Mouse (Mus musculus) stomach, embryonic 16.5 days (tissue): ENCODE data around the gene Serpinb1a. TPM values are rescaled to one million over a fixed set of nuclear protein-coding genes. Genes with fewer than 3 reads are reported as not detected.
A peak's percentile ranks its signal among the peaks of the same experiment; 100 is the strongest.
"Not testable (repeated sequence)": the region's sequence is repeated elsewhere in the genome, so short reads cannot be mapped to it uniquely, and the experiment has no call there.

Experiments
- ATAC-seq: fragments of 200-750 bp; cut with Nextera tagmentation; 2 replicates; pipeline ENCODE4 v1.8.0; 2017; ENCODE audit warnings: moderate number of reproducible peaks, moderate TSS enrichment; ENCODE audit not compliant: insufficient read depth, low FRiP score
- H3K27ac ChIP-seq: fragments of 300-500 bp; sonication (generic); 2 replicates; pipeline ENCODE4 v1.5.1; 2014; ENCODE audit warnings: low read length
- H3K27me3 ChIP-seq: fragments of 300-500 bp; sonication (generic); 2 replicates; pipeline ENCODE4 v1.6.1; 2014; ENCODE audit warnings: low read length, control low read depth, mixed read lengths; ENCODE audit not compliant: control insufficient read depth, insufficient read depth
- H3K36me3 ChIP-seq: fragments of 300-500 bp; sonication (generic); 2 replicates; pipeline ENCODE4 v1.6.1; 2014; ENCODE audit warnings: low read length; ENCODE audit not compliant: control insufficient read depth, insufficient read depth
- H3K4me1 ChIP-seq: fragments of 300-500 bp; sonication (generic); 2 replicates; pipeline ENCODE4 v1.6.1; 2014; ENCODE audit warnings: low read length, control low read depth, mixed read lengths; ENCODE audit not compliant: control insufficient read depth, insufficient read depth
- H3K4me2 ChIP-seq: fragments of 300-500 bp; sonication (generic); 2 replicates; pipeline ENCODE4 v1.6.1; 2014; ENCODE audit warnings: low read depth, low read length, mixed read lengths
- H3K4me3 ChIP-seq: fragments of 300-500 bp; sonication (generic); replicated peaks from 2 replicates; pipeline ENCODE4 v1.5.1; 2014; ENCODE audit warnings: mild to moderate bottlenecking, low read length
- H3K9ac ChIP-seq: fragments of 300-500 bp; sonication (generic); 2 replicates; pipeline ENCODE4 v1.6.1; 2014; ENCODE audit warnings: low read length
- H3K9me3 ChIP-seq: fragments of 300-500 bp; sonication (generic); replicated peaks from 2 replicates; pipeline ENCODE4 v1.6.1; 2016; ENCODE audit warnings: low read length, control low read depth; ENCODE audit not compliant: control insufficient read depth
- WGBS: fragments of 180-500 bp; shearing (Covaris S2); extraction: QIAGEN DNeasy Blood & Tissue Kit; methylation state at CpG from one replicate; pipeline ENCODE4 v1.1.7; 2014; 5-methylcytosine and 5-hydroxymethylcytosine counted together
- polyA plus RNA-seq: library from polyadenylated mRNA; unstranded; fragments of >200 nt; fragmentation: Nextera tagmentation; extraction: Ambion mirVana; gene quantifications from 2 replicates; pipeline ENCODE4 v1.2.1, GENCODE M21; 2015

Serpinb1a gene
- polyA plus RNA-seq, 1 experiment from 2014 or later = 101 TPM

DNA sequence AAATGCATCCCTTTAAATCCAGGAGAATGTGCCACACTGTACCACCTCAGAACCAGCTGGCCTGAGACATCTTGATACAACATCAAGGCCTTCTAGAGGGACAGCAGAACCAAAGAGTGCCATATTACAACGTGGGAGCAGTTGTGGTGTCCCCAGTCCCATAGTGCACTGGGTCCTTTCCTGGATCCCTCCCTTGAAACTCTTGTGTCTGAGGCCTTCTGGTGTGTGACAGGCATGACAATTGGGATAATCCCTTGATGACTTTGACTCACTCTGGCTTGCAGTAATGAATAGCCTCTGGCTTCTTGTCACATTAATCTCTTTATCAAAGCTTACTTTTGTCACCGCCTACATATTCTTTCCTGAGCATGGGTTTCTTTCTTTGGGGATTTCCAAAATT, 16.0 kb upstream of the Serpinb1a start:
- Histone ChIP-seq H3K27me3 (no peaks in the 10 kb centered on the region), H3K4me2 (no peak overlapping the region), H3K4me3 (no peak overlapping the region), H3K9ac (no peak overlapping the region), H3K27ac (no peak overlapping the region), H3K9me3 (no peaks in the 10 kb centered on the region), H3K36me3 (no peaks in the 10 kb centered on the region), H3K4me1 (peaks cover 3% of the 10 kb centered on the region; the same call in 1 of the 2 replicates)
- ATAC-seq = no peak
- 54% methylated on average over 2 of the region's 2 CpGs for WGBS

DNA sequence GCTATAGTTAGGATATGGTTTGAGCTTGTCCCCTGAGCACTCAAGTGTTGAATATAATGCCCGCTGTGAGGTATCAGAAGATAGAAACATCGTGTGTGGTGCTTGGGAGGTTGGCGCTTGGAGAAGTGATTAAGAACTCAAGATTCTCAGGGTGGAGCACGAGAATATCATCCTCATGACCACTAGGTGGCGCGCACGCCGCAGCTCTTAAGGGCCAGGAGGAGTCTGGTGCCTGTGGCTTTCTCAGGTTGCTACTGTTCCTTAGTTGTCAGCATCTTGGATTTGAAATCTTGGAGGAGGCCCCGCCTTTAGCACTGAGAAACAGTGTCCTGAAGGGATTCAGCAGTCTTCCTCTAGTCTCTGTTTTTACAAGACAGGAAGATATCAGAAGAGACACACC, 15.5 kb upstream of the Serpinb1a start:
- no peak overlapping the region for H3K27ac ChIP-seq
- no peak overlapping the region for H3K4me2 ChIP-seq
- H3K36me3 ChIP-seq = no peaks in the 10 kb centered on the region
- H3K27me3 ChIP-seq = no peaks in the 10 kb centered on the region
- 4% methylated on average over 9 of the region's 9 CpGs for WGBS
- no peaks in the 10 kb centered on the region for H3K9me3 ChIP-seq
- H3K4me3 ChIP-seq = no peak overlapping the region
- H3K9ac ChIP-seq = no peak overlapping the region
- 0 out of 2 replicates have a peak, but pooled peaks have one; percentile 40 for ATAC-seq
- H3K4me1 ChIP-seq = peaks cover 3% of the 10 kb centered on the region; the same call in 1 of the 2 replicates

DNA sequence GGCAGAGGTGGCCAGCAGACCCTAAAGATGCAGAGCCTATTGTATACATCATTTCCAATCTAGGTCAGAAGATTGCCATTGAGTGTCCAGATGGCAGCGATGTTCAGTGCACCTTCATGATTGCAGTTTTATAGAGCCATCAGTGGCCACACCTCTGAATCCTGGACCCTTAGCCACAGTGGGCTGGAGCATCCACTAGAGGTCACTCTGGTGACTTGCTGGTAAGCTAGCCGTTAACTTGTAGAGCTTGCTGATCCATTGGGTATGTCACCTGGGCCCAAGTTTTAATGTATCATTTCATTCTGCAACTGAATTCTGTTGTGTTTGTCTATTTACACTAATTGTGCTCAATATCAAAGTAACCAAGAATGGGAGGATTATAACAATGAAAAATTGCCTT, 14.6 kb upstream of the Serpinb1a start:
- WGBS = 57% methylated on average over 2 of the region's 2 CpGs
- peaks cover 3% of the 10 kb centered on the region; the same call in 1 of the 2 replicates for H3K4me1 ChIP-seq

DNA sequence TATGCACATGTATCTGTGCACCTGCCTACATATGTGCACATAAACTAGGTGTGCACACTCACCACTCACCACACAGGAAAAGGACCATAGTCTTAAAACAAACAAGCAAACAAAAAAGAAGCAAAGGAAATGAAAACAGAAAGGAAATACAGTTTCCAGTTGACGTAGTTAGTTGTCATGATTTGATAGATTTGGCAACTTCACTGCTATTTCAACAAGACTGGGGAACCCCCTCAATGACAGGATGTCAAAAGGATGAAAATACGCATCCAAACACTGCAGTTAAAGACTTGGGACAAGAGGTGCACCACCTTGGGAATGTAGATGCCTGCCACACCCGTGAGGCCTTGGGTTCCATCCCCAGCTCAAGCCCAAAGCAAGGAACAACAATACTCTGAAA, 13.5 kb upstream of the Serpinb1a start:
- H3K36me3 ChIP-seq, ATAC-seq: not testable (repeated sequence)
- 86% methylated on average over 2 of the region's 3 CpGs for WGBS

More for the DNA sequence above, 14.6 kb upstream of the Serpinb1a start:
- Histone ChIP-seq H3K4me2 (no peak overlapping the region), H3K9me3 (no peaks in the 10 kb centered on the region), H3K27me3 (no peaks in the 10 kb centered on the region), H3K27ac (no peak overlapping the region), H3K4me3 (no peak overlapping the region), H3K36me3 (no peaks in the 10 kb centered on the region), H3K9ac (no peak overlapping the region)
- ATAC-seq = no peak

DNA sequence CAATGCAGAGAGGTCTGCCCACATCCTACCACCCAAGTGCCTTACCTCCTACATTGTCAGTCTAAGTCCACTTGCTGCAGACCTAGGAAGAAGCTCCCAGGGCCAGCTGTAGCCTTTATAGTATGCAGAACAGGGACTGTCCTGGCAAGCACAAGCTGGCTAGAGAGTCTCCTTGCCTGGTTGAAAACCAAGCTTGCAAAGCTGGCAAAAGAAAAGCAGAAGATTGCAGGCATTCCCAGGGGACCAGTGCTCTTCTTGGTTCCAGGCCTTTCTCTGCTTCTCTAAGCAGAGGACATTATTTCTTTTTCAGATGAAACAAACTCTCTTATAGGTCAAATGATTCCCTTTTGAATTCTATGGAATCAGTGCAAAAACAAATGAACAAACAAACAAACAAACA, 12.5 kb upstream of the Serpinb1a start:
- H3K27me3 ChIP-seq = no peaks in the 10 kb centered on the region
- H3K9me3 ChIP-seq = no peaks in the 10 kb centered on the region
- no peak overlapping the region for H3K27ac ChIP-seq
- H3K4me3 ChIP-seq = no peak overlapping the region
- peaks cover 3% of the 10 kb centered on the region; the same call in 1 of the 2 replicates for H3K4me1 ChIP-seq
- no peak overlapping the region for H3K4me2 ChIP-seq
- no peak overlapping the region for H3K9ac ChIP-seq
- no peak for ATAC-seq
- H3K36me3 ChIP-seq = no peaks in the 10 kb centered on the region

More for the DNA sequence above, 13.5 kb upstream of the Serpinb1a start:
- H3K4me3 ChIP-seq, H3K4me2 ChIP-seq, H3K27me3 ChIP-seq, H3K9ac ChIP-seq, H3K4me1 ChIP-seq, H3K9me3 ChIP-seq, H3K27ac ChIP-seq: not testable (repeated sequence)

DNA sequence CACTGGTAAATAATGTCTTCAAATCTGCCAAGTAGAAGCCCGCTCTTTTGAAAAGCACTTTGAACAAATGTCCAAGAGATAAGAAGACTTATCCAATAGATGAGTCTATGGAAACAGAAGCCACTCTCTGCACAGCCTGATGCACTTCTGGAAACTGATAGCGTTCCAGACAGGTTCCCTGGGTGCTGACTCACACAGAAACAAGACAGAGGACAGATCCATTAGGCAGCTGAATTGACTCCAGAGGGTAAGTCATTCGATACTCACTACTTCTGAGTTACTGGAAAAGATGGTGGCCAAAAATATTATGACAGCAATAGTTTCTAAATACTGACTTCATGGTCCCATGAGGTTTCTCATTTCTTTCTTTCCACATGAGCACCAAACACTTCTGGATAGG, 9.8 kb upstream of the Serpinb1a start:
- 70% methylated on average over 3 of the region's 3 CpGs for whole genome bisulfite sequencing
- ATAC-seq = no peak
- Histone ChIP-seq H3K9me3 (no peaks in the 10 kb centered on the region), H3K27ac (no peak overlapping the region), H3K9ac (no peak overlapping the region), H3K27me3 (no peaks in the 10 kb centered on the region), H3K4me2 (no peak overlapping the region), H3K4me1 (peaks cover 3% of the 10 kb centered on the region; the same call in 1 of the 2 replicates), H3K4me3 (no peak overlapping the region), H3K36me3 (no peaks in the 10 kb centered on the region)

DNA sequence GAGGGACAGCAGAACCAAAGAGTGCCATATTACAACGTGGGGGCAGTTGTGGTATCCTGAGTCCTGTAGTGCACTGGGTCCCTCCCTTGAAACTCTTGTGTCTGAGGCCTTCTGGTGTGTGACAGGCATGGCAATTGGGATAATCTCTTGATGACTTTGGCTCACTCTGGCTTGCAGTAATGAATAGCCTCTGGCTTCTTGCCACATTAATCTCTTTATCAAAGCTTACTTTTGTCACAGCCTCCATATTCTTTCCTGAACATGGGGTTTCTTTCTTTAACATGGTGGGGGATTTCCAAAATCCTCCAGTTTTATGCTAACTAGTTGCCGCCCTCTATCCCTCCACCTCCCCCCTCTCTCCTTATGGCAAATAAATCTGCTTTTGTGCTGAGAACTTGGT, 2.1 kb upstream of the Serpinb1a start:
- 80% methylated on average over 2 of the region's 2 CpGs for WGBS
- H3K4me1 ChIP-seq = peaks cover 26% of the 10 kb centered on the region
- no peaks in the 10 kb centered on the region for H3K9me3 ChIP-seq
- no peak overlapping the region for H3K4me2 ChIP-seq
- no peaks in the 10 kb centered on the region for H3K36me3 ChIP-seq
- no peak for ATAC-seq
- no peaks in the 10 kb centered on the region for H3K27me3 ChIP-seq
- H3K27ac ChIP-seq = no peak overlapping the region
- H3K9ac ChIP-seq = no peak overlapping the region
- no peak overlapping the region for H3K4me3 ChIP-seq

DNA sequence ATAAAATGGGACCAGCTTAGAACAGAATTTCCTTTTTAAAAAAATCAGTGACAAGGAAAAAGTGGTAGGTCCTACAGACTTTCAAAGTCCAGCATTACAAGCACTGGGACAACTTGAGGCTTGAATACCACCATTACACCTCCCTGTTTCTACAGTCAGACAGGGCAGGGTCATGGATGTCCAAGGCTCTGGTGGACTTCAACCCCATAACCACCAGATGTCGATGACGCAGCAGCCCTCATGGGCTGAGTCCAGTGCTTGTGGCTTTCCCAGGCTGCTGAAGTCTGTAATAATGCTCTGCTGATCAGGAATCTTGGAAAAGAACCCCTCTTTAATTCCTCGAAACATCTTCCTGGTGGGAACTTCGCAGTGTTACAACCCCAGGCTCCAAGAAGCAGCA, 1.6 kb upstream of the Serpinb1a start:
- Histone ChIP-seq H3K27me3 (no peaks in the 10 kb centered on the region), H3K4me1 (peaks cover 26% of the 10 kb centered on the region), H3K9me3 (no peaks in the 10 kb centered on the region), H3K27ac (no peak overlapping the region), H3K36me3 (no peaks in the 10 kb centered on the region), H3K9ac (no peak overlapping the region), H3K4me3 (no peak overlapping the region), H3K4me2 (no peak overlapping the region)
- ATAC-seq = no peak
- 92% methylated on average over 4 of the region's 4 CpGs for WGBS

DNA sequence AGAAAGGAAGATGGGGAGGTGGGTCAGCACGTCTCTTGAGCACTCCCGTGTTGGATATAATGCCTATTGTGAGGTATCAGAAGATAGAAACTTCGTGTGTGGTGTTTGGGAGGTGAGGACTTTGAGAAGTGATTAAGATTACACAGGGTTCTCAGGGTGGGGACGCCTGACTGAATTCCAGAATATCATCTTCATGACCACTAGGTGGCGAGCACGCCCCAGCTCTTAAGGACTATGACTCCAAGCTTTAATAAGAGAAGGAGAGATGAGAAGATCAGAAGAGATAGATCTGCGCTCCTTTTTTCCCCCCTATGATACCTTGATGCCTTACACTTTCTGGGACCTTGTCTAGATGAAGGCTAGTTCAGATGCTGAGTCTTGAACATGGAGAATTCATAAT, 982 bp upstream of the Serpinb1a start:
- 12% methylated on average over 7 of the region's 7 CpGs for WGBS
- H3K27ac ChIP-seq = no peak overlapping the region

More for the DNA sequence above, 982 bp upstream of the Serpinb1a start:
- Histone ChIP-seq H3K9ac (no peak overlapping the region), H3K36me3 (no peaks in the 10 kb centered on the region), H3K27me3 (no peaks in the 10 kb centered on the region), H3K4me3 (no peak overlapping the region), H3K9me3 (no peaks in the 10 kb centered on the region), H3K4me1 (peaks cover 26% of the 10 kb centered on the region), H3K4me2 (no peak overlapping the region)
- ATAC-seq = peak; percentile 26; the same call in 1 of the 2 replicates
